Mouse (Mus musculus): ENCODE data around the gene Gpat3. TPM values are rescaled to one million over a fixed set of nuclear protein-coding genes. Genes with fewer than 3 reads are reported as not detected.

Gpat3 gene
- polyA plus RNA-seq, 1 experiment from 2014 or later = 0.09 TPM

- WGBS = 13% methylated on average over 2 of the region's 2 CpGs
- H3K4me1 ChIP-seq (ENCODE audit: control insufficient read depth, insufficient read depth, low read length) = peaks cover 16% of the 10 kb centered on the region
- peaks cover 49% of the 10 kb centered on the region for H3K27me3 ChIP-seq (ENCODE audit: control insufficient read depth, insufficient read depth, low read length)
- H3K36me3 ChIP-seq (ENCODE audit: control insufficient read depth, insufficient read depth, low read length) = no peaks in the 10 kb centered on the region
- H3K4me3 ChIP-seq (replicated peaks; ENCODE audit: low read depth, low read length) = no peak overlapping the region
- no peak for DNase-seq
- H3K4me2 ChIP-seq (ENCODE audit: low read length) = peak overlapping the region; percentile 100
- no peak overlapping the region for H3K9ac ChIP-seq (replicated peaks; ENCODE audit: low read length)
- no peaks in the 10 kb centered on the region for H3K9me3 ChIP-seq (ENCODE audit: control insufficient read depth, low read length)
- H3K27ac ChIP-seq (replicated peaks; ENCODE audit: low read depth, low read length) = no peak overlapping the region
- no peak for ATAC-seq (ENCODE audit: low FRiP score, low TSS enrichment)
Observed at GRCm38 (mm10) chr5:100847143-100847542, 1.6 kb downstream of the Gpat3 start.

- Histone ChIP-seq H3K9ac (replicated peaks; ENCODE audit: low read length) (no peak overlapping the region), H3K27me3 (ENCODE audit: control insufficient read depth, insufficient read depth, low read length) (no peaks in the 10 kb centered on the region), H3K36me3 (ENCODE audit: control insufficient read depth, insufficient read depth, low read length) (no peaks in the 10 kb centered on the region), H3K9me3 (ENCODE audit: control insufficient read depth, low read length) (no peaks in the 10 kb centered on the region), H3K4me2 (ENCODE audit: low read length) (no peak overlapping the region), H3K4me3 (replicated peaks; ENCODE audit: low read depth, low read length) (no peak overlapping the region), H3K27ac (replicated peaks; ENCODE audit: low read depth, low read length) (no peak overlapping the region), H3K4me1 (ENCODE audit: control insufficient read depth, insufficient read depth, low read length) (no peaks in the 10 kb centered on the region)
- DNase-seq (no peak), ATAC-seq (ENCODE audit: low FRiP score, low TSS enrichment) (no peak)
- 91% methylated on average over 4 of the region's 4 CpGs for WGBS
Observed at GRCm38 (mm10) chr5:100853963-100854362, 8.4 kb downstream of the Gpat3 start.

- H3K4me3 ChIP-seq (replicated peaks; ENCODE audit: low read depth, low read length) = no peak overlapping the region
- ATAC-seq (ENCODE audit: low FRiP score, low TSS enrichment) (no peak), DNase-seq (no peak)
- WGBS = 83% methylated on average over 3 of the region's 3 CpGs
- no peak overlapping the region for H3K9ac ChIP-seq (replicated peaks; ENCODE audit: low read length)
- H3K27me3 ChIP-seq (ENCODE audit: control insufficient read depth, insufficient read depth, low read length) = no peaks in the 10 kb centered on the region
- H3K9me3 ChIP-seq (ENCODE audit: control insufficient read depth, low read length) = no peaks in the 10 kb centered on the region
- no peak overlapping the region for H3K27ac ChIP-seq (replicated peaks; ENCODE audit: low read depth, low read length)
- H3K4me1 ChIP-seq (ENCODE audit: control insufficient read depth, insufficient read depth, low read length) = no peaks in the 10 kb centered on the region
- H3K36me3 ChIP-seq (ENCODE audit: control insufficient read depth, insufficient read depth, low read length) = no peaks in the 10 kb centered on the region
- H3K4me2 ChIP-seq (ENCODE audit: low read length) = no peak overlapping the region
Observed at GRCm38 (mm10) chr5:100856552-100856951, 11.0 kb downstream of the Gpat3 start.

- H3K36me3 ChIP-seq (ENCODE audit: control insufficient read depth, insufficient read depth, low read length) = no peaks in the 10 kb centered on the region
- no peak overlapping the region for H3K4me2 ChIP-seq (ENCODE audit: low read length)
- no peaks in the 10 kb centered on the region for H3K9me3 ChIP-seq (ENCODE audit: control insufficient read depth, low read length)
- WGBS = 86% methylated on average over 12 of the region's 12 CpGs
- no peak overlapping the region for H3K4me3 ChIP-seq (replicated peaks; ENCODE audit: low read depth, low read length)
- ATAC-seq (ENCODE audit: low FRiP score, low TSS enrichment) = no peak
- DNase-seq = no peak
- no peaks in the 10 kb centered on the region for H3K27me3 ChIP-seq (ENCODE audit: control insufficient read depth, insufficient read depth, low read length)
- H3K9ac ChIP-seq (replicated peaks; ENCODE audit: low read length) = no peak overlapping the region
- H3K4me1 ChIP-seq (ENCODE audit: control insufficient read depth, insufficient read depth, low read length) = no peaks in the 10 kb centered on the region
- no peak overlapping the region for H3K27ac ChIP-seq (replicated peaks; ENCODE audit: low read depth, low read length)
Observed at GRCm38 (mm10) chr5:100860417-100861053, 15.0 kb downstream of the Gpat3 start.

- Histone ChIP-seq H3K27me3 (ENCODE audit: control insufficient read depth, insufficient read depth, low read length) (no peaks in the 10 kb centered on the region), H3K9me3 (ENCODE audit: control insufficient read depth, low read length) (no peaks in the 10 kb centered on the region), H3K36me3 (ENCODE audit: control insufficient read depth, insufficient read depth, low read length) (no peaks in the 10 kb centered on the region), H3K4me2 (ENCODE audit: low read length) (no peak overlapping the region), H3K4me1 (ENCODE audit: control insufficient read depth, insufficient read depth, low read length) (no peaks in the 10 kb centered on the region), H3K9ac (replicated peaks; ENCODE audit: low read length) (no peak overlapping the region), H3K27ac (replicated peaks; ENCODE audit: low read depth, low read length) (no peak overlapping the region), H3K4me3 (replicated peaks; ENCODE audit: low read depth, low read length) (no peak overlapping the region)
- WGBS = 75% methylated on average over 4 of the region's 4 CpGs
- ATAC-seq (ENCODE audit: low FRiP score, low TSS enrichment) (no peak), DNase-seq (no peak)
Observed at GRCm38 (mm10) chr5:100861140-100861539, 15.6 kb downstream of the Gpat3 start.

GRCm38 (mm10) chr5:100861811-100862210, 16.3 kb downstream of the Gpat3 start:
- WGBS = 82% methylated on average over 7 of the region's 7 CpGs
- no peaks in the 10 kb centered on the region for H3K27me3 ChIP-seq (ENCODE audit: control insufficient read depth, insufficient read depth, low read length)

GRCm38 (mm10) chr5:100863091-100863490, 17.6 kb downstream of the Gpat3 start:
- no peaks in the 10 kb centered on the region for H3K27me3 ChIP-seq (ENCODE audit: control insufficient read depth, insufficient read depth, low read length)
- H3K9me3 ChIP-seq (ENCODE audit: control insufficient read depth, low read length) = no peaks in the 10 kb centered on the region
- WGBS = 61% methylated on average over 2 of the region's 2 CpGs
- no peaks in the 10 kb centered on the region for H3K4me1 ChIP-seq (ENCODE audit: control insufficient read depth, insufficient read depth, low read length)
- no peak for DNase-seq
- no peak for ATAC-seq (ENCODE audit: low FRiP score, low TSS enrichment)
- H3K27ac ChIP-seq (replicated peaks; ENCODE audit: low read depth, low read length) = no peak overlapping the region
- H3K9ac ChIP-seq (replicated peaks; ENCODE audit: low read length) = no peak overlapping the region
- no peak overlapping the region for H3K4me3 ChIP-seq (replicated peaks; ENCODE audit: low read depth, low read length)
- no peaks in the 10 kb centered on the region for H3K36me3 ChIP-seq (ENCODE audit: control insufficient read depth, insufficient read depth, low read length)
- no peak overlapping the region for H3K4me2 ChIP-seq (ENCODE audit: low read length)

More at GRCm38 (mm10) chr5:100861811-100862210, 16.3 kb downstream of the Gpat3 start:
- ATAC-seq (ENCODE audit: low FRiP score, low TSS enrichment) (no peak), DNase-seq (no peak)
- H3K4me3 ChIP-seq (replicated peaks; ENCODE audit: low read depth, low read length) = no peak overlapping the region
- no peaks in the 10 kb centered on the region for H3K36me3 ChIP-seq (ENCODE audit: control insufficient read depth, insufficient read depth, low read length)
- H3K9me3 ChIP-seq (ENCODE audit: control insufficient read depth, low read length) = no peaks in the 10 kb centered on the region
- no peak overlapping the region for H3K27ac ChIP-seq (replicated peaks; ENCODE audit: low read depth, low read length)
- no peak overlapping the region for H3K9ac ChIP-seq (replicated peaks; ENCODE audit: low read length)
- no peaks in the 10 kb centered on the region for H3K4me1 ChIP-seq (ENCODE audit: control insufficient read depth, insufficient read depth, low read length)
- no peak overlapping the region for H3K4me2 ChIP-seq (ENCODE audit: low read length)

- H3K27ac ChIP-seq (replicated peaks; ENCODE audit: low read depth, low read length) = no peak overlapping the region
- H3K4me3 ChIP-seq (replicated peaks; ENCODE audit: low read depth, low read length) = no peak overlapping the region
- no peaks in the 10 kb centered on the region for H3K9me3 ChIP-seq (ENCODE audit: control insufficient read depth, low read length)
- 90% methylated on average over 6 of the region's 6 CpGs for WGBS
- no peak overlapping the region for H3K4me2 ChIP-seq (ENCODE audit: low read length)
- H3K27me3 ChIP-seq (ENCODE audit: control insufficient read depth, insufficient read depth, low read length) = no peaks in the 10 kb centered on the region
- H3K9ac ChIP-seq (replicated peaks; ENCODE audit: low read length) = no peak overlapping the region
- H3K4me1 ChIP-seq (ENCODE audit: control insufficient read depth, insufficient read depth, low read length) = no peaks in the 10 kb centered on the region
- no peak for DNase-seq
- no peaks in the 10 kb centered on the region for H3K36me3 ChIP-seq (ENCODE audit: control insufficient read depth, insufficient read depth, low read length)
- no peak for ATAC-seq (ENCODE audit: low FRiP score, low TSS enrichment)
Observed at GRCm38 (mm10) chr5:100864438-100864837, 18.9 kb downstream of the Gpat3 start.

GRCm38 (mm10) chr5:100866183-100866582, 20.7 kb downstream of the Gpat3 start:
- Histone ChIP-seq H3K27ac (replicated peaks; ENCODE audit: low read depth, low read length) (no peak overlapping the region), H3K9ac (replicated peaks; ENCODE audit: low read length) (no peak overlapping the region), H3K27me3 (ENCODE audit: control insufficient read depth, insufficient read depth, low read length) (no peaks in the 10 kb centered on the region), H3K4me3 (replicated peaks; ENCODE audit: low read depth, low read length) (no peak overlapping the region), H3K4me1 (ENCODE audit: control insufficient read depth, insufficient read depth, low read length) (no peaks in the 10 kb centered on the region), H3K4me2 (ENCODE audit: low read length) (no peak overlapping the region), H3K9me3 (ENCODE audit: control insufficient read depth, low read length) (no peaks in the 10 kb centered on the region), H3K36me3 (ENCODE audit: control insufficient read depth, insufficient read depth, low read length) (no peaks in the 10 kb centered on the region)
- ATAC-seq (ENCODE audit: low FRiP score, low TSS enrichment) (no peak), DNase-seq (no peak)
- 77% methylated on average over 2 of the region's 2 CpGs for WGBS
